Mouse (Mus musculus) retina, postnatal 7 days (tissue): ENCODE measurements around the gene Atp5l.
A peak's percentile ranks its signal among the peaks of the same experiment; 100 is the strongest.
"Not testable (repeated sequence)": the region's sequence is repeated elsewhere in the genome, so short reads cannot be mapped to it uniquely, and the experiment has no call there.

Source experiments
- DNase-seq: peaks from one replicate; pipeline ENCODE4 v3.0.0-alpha.2; 2012; ENCODE audit warnings: low read depth, low spot score

Gene Atp5l

GRCm38 (mm10) chr9:44920374-44921122 lies at the start of gene Atp5l:
TSS of gene Atp5l (minus strand) at chr9:44920742.
- peak; percentile 91 for DNase-seq

- no peak for DNase-seq
Measured at GRCm38 (mm10) chr9:44969450-44969849, 48.9 kb upstream of the Atp5l start.

- DNase-seq, result not testable (repeated sequence)
Measured at GRCm38 (mm10) chr9:44967763-44968162, 47.2 kb upstream of the Atp5l start.

DNA sequence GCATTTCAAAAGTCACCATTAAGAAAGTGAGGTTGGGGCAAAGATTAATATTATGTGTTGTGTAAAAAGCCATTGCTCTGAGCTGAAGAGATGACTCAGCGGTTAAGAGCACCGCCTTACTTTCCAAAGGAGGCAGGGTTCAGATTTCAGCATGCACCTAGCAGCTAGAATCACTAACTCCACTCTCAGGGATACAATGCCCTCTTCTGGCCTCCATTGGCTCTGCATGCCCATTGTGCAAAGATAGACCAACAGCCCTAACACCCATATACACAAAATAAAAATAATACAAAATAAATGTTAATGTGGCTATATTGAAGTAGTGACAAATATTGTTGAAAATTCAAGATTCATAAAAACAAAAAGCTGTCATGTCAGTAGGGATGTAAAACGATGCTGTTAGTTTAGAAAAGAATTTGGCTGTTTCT lies 46.3 kb upstream of the Atp5l start:
- peak; percentile 43 for DNase-seq

- DNase-seq, result no peak
Measured at GRCm38 (mm10) chr9:44965833-44966466, 45.4 kb upstream of the Atp5l start.

- DNase-seq, result peak; percentile 99
Measured at GRCm38 (mm10) chr9:44965126-44965832, 44.7 kb upstream of the Atp5l start, which contains the start of gene Ube4a. TSS of gene Ube4a (minus strand) at chr9:44965600.

- no peak for DNase-seq
Measured at GRCm38 (mm10) chr9:44954432-44954831, 33.9 kb upstream of the Atp5l start.

DNA sequence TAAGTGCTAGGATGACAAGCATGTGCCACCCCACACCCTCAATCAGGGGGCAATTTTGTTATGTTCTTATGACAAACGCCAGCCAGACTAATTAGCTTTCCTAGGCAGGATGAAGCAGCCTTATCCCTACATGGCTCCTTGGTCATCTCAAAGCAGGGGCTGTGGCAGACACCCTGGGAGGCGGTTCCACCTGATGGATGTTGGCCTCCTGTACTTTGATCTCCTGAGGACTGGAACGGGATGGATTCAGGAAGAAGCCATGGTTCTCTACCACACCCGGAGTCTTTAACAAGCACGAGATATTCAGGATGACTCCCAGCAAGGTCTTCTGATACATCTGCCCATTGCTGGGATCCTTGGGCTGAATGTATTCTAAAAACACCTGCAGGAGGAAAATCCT lies 27.3 kb upstream of the Atp5l start:
- DNase-seq, result no peak

DNA sequence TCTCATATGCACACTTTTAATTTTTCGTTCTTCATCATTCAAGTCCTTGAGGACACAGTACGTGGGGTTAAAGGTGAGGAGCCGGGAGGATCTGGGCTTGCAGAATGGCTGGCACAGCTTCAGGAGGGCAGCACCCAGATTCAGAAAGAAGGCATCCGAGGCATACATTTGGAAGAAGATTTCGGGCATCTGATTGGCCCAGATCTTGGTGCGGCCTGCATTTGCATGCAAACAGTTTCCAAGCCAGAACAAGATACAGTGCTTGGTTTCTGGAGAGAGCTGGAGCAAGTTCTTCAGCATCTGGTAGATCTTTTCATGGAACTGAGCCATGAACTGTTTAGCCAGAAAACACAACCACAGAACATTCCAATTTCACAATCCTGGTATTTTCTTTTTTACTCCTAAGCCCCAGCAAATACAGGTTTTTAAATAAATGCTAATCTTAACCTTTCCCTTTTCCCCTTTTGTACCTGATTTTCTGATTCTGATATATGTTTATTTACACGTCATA lies 25.7 kb upstream of the Atp5l start:
- DNase-seq, result no peak

DNA sequence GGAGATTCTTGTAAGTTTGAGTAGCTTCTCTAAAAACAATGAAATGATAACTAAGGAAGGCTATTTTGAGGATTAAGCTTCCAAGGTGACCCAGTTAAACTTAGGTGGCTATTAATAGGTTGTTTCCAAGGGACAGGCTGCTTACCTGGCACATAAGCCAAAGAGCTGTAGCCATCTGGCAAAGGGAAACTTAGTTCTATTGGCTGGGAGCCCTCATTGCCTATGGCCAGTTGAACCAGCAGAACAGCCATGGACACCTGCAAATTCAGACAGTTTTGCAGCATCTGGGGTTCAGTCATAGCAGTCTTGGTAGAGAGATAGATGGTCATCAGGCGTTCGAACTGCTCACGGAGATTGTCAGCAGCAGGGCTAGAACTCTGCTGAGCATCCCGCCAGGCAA lies 21.9 kb upstream of the Atp5l start:
- DNase-seq, result no peak

- no peak for DNase-seq
Measured at GRCm38 (mm10) chr9:44941756-44942155, 21.2 kb upstream of the Atp5l start.

GRCm38 (mm10) chr9:44921543-44921942 lies 1.0 kb upstream of the Atp5l start:
- DNase-seq, result no peak

- DNase-seq, result no peak
Measured at GRCm38 (mm10) chr9:44921123-44921468, 554 bp upstream of the Atp5l start.

DNA sequence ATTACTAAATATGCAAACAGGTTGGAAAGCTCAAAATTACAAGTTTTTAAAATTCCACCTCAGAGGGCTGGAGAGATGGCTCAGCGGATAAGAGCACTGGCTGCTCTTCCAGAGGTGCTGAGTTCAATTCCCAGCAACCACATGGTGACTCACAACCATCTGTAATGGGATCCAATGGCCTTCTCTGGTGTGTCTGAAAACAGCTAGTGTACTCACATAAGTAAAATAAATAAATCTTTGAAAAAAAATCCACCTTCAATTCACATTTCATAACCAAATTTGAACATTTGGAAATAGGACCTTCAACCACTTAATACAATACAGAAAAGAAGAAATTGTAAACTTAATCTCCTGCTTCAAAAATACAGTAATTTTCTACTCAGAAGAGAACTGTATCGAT lies 936 bp downstream of the Atp5l start:
- no peak for DNase-seq

DNA sequence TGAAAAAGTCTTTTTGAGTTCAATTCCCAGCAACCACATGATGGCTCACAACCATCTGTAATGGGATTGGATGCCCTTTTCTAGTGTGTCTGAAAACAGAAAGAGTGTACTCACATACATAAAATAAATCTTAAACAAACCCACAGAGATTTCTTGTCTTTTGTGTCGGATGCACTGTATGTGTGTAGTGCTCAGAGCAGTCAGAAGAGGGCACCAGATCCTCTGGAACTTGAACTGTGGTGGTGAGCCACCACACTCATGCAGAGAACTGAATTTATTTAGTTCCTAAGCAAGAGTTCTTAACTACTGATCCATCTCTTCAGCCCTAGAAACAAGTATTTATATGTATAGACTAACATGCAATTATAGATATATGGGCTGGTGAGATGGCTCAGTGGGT lies 4.3 kb downstream of the Atp5l start:
- DNase-seq, result peak; percentile 25

GRCm38 (mm10) chr9:44914706-44915105 lies 5.8 kb downstream of the Atp5l start:
- no peak for DNase-seq

GRCm38 (mm10) chr9:44911365-44911764 lies 9.2 kb downstream of the Atp5l start:
- no peak for DNase-seq

GRCm38 (mm10) chr9:44905620-44906019 lies 14.9 kb downstream of the Atp5l start:
- no peak for DNase-seq

GRCm38 (mm10) chr9:44904964-44905363 lies 15.6 kb downstream of the Atp5l start:
- DNase-seq, result no peak

DNA sequence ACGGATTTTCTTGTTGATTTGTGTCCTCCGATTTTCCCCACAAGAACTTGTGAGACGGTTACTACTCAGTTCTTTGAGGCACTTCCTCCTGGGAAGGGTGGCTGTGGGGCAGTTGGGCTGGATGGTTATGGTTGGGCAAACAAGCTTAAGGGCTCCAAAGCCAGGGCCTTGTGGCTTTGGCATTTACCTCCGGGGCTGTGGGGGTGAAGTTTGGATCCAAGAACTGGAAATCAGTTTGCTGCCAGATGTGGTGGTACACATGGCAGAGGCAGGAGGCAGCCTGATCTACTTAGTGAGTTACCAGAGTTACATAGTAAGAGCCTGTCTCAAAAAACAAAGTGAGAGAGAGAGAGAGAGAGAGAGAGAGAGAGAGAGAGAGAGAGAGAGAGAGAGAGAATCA lies 16.7 kb downstream of the Atp5l start:
- no peak for DNase-seq

- no peak for DNase-seq
Measured at GRCm38 (mm10) chr9:44900402-44900801, 20.1 kb downstream of the Atp5l start.

GRCm38 (mm10) chr9:44899716-44900115 lies 20.8 kb downstream of the Atp5l start:
- DNase-seq, result no peak
